Mouse (Mus musculus) gastrocnemius, postnatal 14 days (tissue): ENCODE data around the gene Brca2. TPM values are rescaled to one million over a fixed set of nuclear protein-coding genes. Genes with fewer than 3 reads are reported as not detected.

Experiments
- total RNA-seq, 2 experiments: library from RNA; stranded (reverse); gene quantifications; 2 replicates each; pipeline ENCODE4 v1.2.3; 2021

Brca2 gene
- total RNA-seq, 2 experiments from 2014 or later = 2.7 to 3.1 TPM

Other genes with a start within 250 kb of the Brca2 start
- not detected for gene Zar1l, start 4.5 kb upstream of the Brca2 start, total RNA-seq
- gene N4bp2l1, start 74.6 kb downstream of the Brca2 start, total RNA-seq = 1 to 10 TPM; 1.7 to 3.6 TPM
- gene N4bp2l2, start 143.6 kb downstream of the Brca2 start, total RNA-seq = 10 to 100 TPM; 28.3 to 30.0 TPM
- 10 to 100 TPM; 16.6 to 19.2 TPM for gene Pds5b, start 151.1 kb downstream of the Brca2 start, total RNA-seq